Mouse (Mus musculus) heart, embryonic 11.5 days (tissue): ENCODE results near the gene Slc5a10. TPM values are rescaled to one million over a fixed set of nuclear protein-coding genes. Genes with fewer than 3 reads are reported as not detected.

Experiments
- ATAC-seq: fragments of 200-750 bp; cut with Nextera tagmentation; replicated peaks from 2 replicates; pipeline ENCODE4 v1.8.0; 2017; ENCODE audit warnings: moderate library complexity; ENCODE audit not compliant: insufficient number of reproducible peaks, low FRiP score, low TSS enrichment
- H3K27ac ChIP-seq: fragments of 300-500 bp; sonication (generic); 2 replicates; pipeline ENCODE4 v1.5.1; 2014; ENCODE audit warnings: mild to moderate bottlenecking, low read depth, low read length
- H3K27me3 ChIP-seq: fragments of 300-500 bp; sonication (generic); 2 replicates; pipeline ENCODE4 v1.6.1; 2014; ENCODE audit warnings: mild to moderate bottlenecking, low read length, mixed read lengths; ENCODE audit not compliant: control insufficient read depth, insufficient read depth
- H3K36me3 ChIP-seq: fragments of 300-500 bp; sonication (generic); 2 replicates; pipeline ENCODE4 v1.6.1; 2014; ENCODE audit warnings: mild to moderate bottlenecking, low read length, moderate library complexity, mixed read lengths; ENCODE audit not compliant: control insufficient read depth, insufficient read depth
- H3K4me1 ChIP-seq: fragments of 300-500 bp; sonication (generic); 2 replicates; pipeline ENCODE4 v1.6.1; 2014; ENCODE audit warnings: low read length; ENCODE audit not compliant: control insufficient read depth, insufficient read depth
- H3K4me2 ChIP-seq: fragments of 300-500 bp; sonication (generic); 2 replicates; pipeline ENCODE4 v1.6.1; 2014; ENCODE audit warnings: mild to moderate bottlenecking, moderate library complexity
- H3K4me3 ChIP-seq: fragments of 300-500 bp; sonication (generic); 2 replicates; pipeline ENCODE4 v1.5.1; 2014; ENCODE audit warnings: low read depth, low read length
- H3K9ac ChIP-seq: fragments of 300-500 bp; sonication (generic); 2 replicates; pipeline ENCODE4 v1.6.1; 2014; ENCODE audit warnings: mild to moderate bottlenecking, low read depth, low read length, moderate library complexity
- H3K9me3 ChIP-seq: fragments of 300-500 bp; sonication (generic); replicated peaks from 2 replicates; pipeline ENCODE4 v1.6.1; 2016; ENCODE audit warnings: low read length; ENCODE audit not compliant: control insufficient read depth
- WGBS: fragments of 180-500 bp; shearing (Covaris S2); extraction: QIAGEN DNeasy Blood & Tissue Kit; methylation state at CpG from one replicate; pipeline ENCODE4 v1.1.7; 2014; ENCODE audit not compliant: insufficient replicate concordance; 5-methylcytosine and 5-hydroxymethylcytosine counted together
- polyA plus RNA-seq: library from polyadenylated mRNA; unstranded; fragments of >200 nt; fragmentation: Nextera tagmentation; extraction: Ambion mirVana; gene quantifications from 2 replicates; pipeline ENCODE4 v1.2.1, GENCODE M21; 2014

Gene Slc5a10
- polyA plus RNA-seq, 1 experiment from 2014 or later = not detected

DNA sequence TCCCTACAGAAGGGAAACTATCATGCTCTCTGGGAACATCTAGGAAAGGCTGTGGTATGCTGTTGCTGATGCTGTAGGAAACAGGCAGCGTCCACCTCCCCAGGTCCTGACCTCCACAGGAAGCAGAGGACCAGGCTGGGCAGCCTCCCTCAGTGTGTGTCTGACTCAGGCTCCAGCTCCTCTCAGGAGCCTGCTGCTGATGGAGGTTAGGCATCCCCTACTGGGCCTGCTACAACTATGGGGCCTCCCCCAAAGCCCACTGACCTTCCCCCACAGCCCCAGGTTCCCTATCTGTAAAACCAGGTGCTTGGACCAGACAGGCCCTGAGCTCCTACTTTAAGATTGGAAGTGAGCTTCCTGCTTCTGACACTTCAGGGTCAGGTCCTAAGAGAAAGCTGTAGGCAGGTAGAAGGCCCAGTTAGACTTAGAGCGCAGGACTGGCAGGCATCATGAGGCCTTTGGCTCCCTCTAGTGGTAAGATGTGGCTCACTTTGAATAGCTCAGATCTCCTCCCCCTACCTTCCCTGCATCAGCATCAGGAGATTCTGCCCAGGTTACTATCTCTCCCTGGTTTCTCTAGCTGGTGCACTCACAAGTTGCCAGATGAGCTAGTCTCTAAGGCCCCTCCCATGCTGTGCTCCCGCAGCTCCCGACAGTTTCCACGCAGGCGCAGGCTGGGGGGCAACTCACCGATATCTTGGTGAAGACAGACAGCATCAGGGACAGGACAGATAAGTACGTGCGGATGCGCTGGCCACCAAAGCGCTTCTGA lies 6.1 kb downstream of the Slc5a10 start:
- no peaks in the 10 kb centered on the region for H3K36me3 ChIP-seq
- ATAC-seq = 0 out of 2 replicates have a peak, but pooled peaks have one; percentile 49
- 32% methylated on average over 11 of the region's 11 CpGs for WGBS
- peaks cover 4% of the 10 kb centered on the region; the same call in 1 of the 2 replicates for H3K27me3 ChIP-seq
- no peak overlapping the region for H3K4me3 ChIP-seq
- H3K9ac ChIP-seq = no peak overlapping the region; the same call in 1 of the 2 replicates
- no peak overlapping the region for H3K27ac ChIP-seq
- no peaks in the 10 kb centered on the region for H3K9me3 ChIP-seq
- H3K4me1 ChIP-seq = no peaks in the 10 kb centered on the region
- H3K4me2 ChIP-seq = no peak overlapping the region

DNA sequence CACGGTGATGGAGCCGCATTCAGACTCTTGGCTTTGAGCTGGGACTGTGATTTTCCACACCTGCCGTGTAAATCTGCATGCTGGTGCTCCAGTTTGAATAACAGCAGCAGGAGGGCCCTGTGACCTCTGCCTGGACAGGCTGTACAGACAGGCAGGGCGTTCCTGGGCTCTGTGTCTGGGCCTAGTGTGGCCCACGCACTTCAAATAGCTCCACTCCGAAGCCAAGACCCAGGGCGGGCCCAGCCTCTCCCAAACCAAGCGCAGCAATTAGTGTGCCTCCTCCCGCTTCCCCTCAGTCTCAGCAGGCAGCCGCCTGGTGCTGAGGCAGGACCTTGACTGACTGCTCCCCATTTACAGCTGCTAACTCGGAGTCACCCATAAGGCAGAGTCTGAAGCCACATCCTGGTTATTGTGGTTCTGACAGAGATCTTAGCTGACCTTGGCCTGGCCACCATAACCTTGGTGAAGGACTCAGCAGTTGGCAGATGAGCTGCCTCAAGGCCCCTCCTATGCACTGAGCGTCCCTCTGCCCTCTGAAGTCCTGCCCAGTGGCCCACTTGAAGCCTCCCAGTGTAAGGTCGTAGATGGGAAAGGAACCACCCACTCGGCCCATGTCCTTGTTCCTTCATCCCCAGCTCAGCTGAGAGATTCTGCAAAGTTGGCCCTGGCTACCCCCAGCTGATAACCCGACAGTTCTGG lies 7.3 kb downstream of the Slc5a10 start:
- Histone ChIP-seq H3K4me2 (no peak overlapping the region), H3K9ac (no peak overlapping the region), H3K4me3 (no peak overlapping the region), H3K27ac (no peak overlapping the region), H3K4me1 (0 out of 2 replicates have a peak, but pooled peaks cover 3% of the 10 kb centered on the region), H3K9me3 (no peaks in the 10 kb centered on the region), H3K27me3 (peaks cover 4% of the 10 kb centered on the region; the same call in 1 of the 2 replicates), H3K36me3 (no peaks in the 10 kb centered on the region)
- 60% methylated on average over 15 of the region's 15 CpGs for WGBS
- no peak for ATAC-seq

DNA sequence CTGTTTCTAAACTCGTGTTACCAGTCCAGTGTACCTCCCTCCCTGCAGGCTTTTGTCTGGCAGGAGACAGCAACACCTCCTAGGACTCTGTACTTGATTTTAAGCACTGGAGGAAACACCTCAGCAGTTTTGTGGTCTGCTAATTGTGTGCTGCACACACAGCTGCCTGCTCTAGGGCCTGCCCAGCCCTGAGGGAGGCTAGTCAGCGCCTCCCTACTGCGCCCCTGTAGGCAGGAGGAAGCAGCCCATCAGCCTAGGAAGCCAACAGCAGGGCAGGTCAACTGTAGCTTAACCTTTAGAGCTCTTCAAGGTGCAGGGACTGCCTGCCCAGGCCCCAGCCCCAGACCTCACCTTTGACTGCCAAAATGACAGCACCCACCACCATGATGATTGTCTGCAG lies 11.7 kb downstream of the Slc5a10 start:
- peaks cover 4% of the 10 kb centered on the region; the same call in 1 of the 2 replicates for H3K27me3 ChIP-seq
- H3K4me3 ChIP-seq = no peak overlapping the region
- H3K4me1 ChIP-seq = 0 out of 2 replicates have a peak, but pooled peaks cover 3% of the 10 kb centered on the region
- no peak overlapping the region for H3K9ac ChIP-seq
- 72% methylated on average over 3 of the region's 3 CpGs for WGBS
- H3K36me3 ChIP-seq = no peaks in the 10 kb centered on the region
- H3K9me3 ChIP-seq = no peaks in the 10 kb centered on the region
- no peak overlapping the region for H3K4me2 ChIP-seq
- H3K27ac ChIP-seq = no peak overlapping the region
- no peak for ATAC-seq

DNA sequence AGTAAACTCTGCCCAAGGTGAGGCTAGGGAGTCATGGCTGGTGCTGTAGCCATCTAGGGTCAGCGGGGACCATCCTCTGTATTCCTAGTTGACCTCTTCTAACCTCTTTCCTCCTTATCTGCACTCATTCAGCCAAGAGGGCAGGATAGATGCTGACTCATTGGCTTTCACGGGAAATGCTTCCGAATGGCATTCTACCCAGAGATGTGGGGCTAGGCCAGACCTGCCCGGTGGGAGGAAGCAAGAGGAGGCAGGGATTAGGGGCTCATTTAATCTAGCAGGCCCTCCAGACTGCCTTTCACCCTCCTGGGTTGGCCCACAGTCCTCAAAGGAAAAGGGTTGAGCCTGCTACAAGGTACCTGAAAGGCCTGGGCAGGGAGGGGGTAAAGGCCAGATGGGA lies 14.4 kb downstream of the Slc5a10 start:
- Histone ChIP-seq H3K27ac (no peak overlapping the region), H3K4me2 (no peak overlapping the region), H3K27me3 (no peaks in the 10 kb centered on the region), H3K9ac (no peak overlapping the region), H3K4me3 (no peak overlapping the region), H3K4me1 (0 out of 2 replicates have a peak, but pooled peaks cover 3% of the 10 kb centered on the region), H3K9me3 (no peaks in the 10 kb centered on the region), H3K36me3 (no peaks in the 10 kb centered on the region)
- ATAC-seq = no peak
- 35% methylated on average over 4 of the region's 4 CpGs for WGBS

DNA sequence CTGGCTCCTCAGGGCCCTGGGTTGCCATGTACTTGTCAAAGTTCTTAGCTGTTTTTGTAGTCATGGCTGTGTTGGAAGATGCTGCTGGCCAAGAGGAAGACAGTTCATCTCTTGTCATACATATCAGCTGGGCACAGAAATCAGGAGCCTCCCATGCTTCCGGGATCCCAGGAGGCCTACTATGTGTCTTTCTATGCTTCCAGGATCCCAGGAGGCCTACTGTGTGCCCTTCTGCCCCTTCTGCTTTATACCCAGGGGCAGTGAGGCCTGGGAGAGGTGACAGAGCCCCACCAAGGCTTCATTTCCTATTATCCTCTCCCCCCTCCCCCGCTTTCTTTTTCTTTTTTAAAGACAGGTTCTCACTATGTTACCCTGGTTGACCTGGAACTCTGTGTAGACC lies 15.0 kb downstream of the Slc5a10 start:
- Histone ChIP-seq H3K27me3 (no peaks in the 10 kb centered on the region), H3K9me3 (no peaks in the 10 kb centered on the region), H3K9ac (no peak overlapping the region), H3K4me3 (no peak overlapping the region), H3K27ac (no peak overlapping the region), H3K36me3 (no peaks in the 10 kb centered on the region), H3K4me2 (no peak overlapping the region), H3K4me1 (0 out of 2 replicates have a peak, but pooled peaks cover 3% of the 10 kb centered on the region)
- no peak for ATAC-seq
- WGBS = 78% methylated on average over 2 of the region's 2 CpGs

DNA sequence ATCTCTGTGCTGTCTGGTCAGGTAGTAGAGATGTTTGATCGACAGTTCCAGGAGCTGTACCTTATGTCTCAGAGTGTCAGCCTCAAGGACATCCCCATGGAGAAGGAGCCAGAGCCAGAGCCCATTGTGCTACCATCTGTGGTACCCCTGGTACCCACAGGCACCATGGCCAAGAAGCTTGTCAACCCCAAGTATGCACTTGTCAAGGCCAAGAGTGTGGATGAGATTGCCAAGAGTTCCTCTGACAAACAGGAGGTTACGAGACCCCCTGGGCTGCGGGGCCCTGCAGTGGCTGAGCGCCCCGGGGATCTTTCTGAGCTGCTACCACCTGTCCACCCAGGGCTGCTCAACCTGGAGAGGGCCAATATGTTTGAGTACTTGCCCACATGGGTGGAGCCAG lies 18.1 kb downstream of the Slc5a10 start:
- Histone ChIP-seq H3K27ac (no peak overlapping the region), H3K27me3 (no peaks in the 10 kb centered on the region), H3K4me2 (no peak overlapping the region), H3K4me1 (no peaks in the 10 kb centered on the region), H3K9me3 (no peaks in the 10 kb centered on the region), H3K9ac (no peak overlapping the region), H3K36me3 (no peaks in the 10 kb centered on the region), H3K4me3 (no peak overlapping the region)
- ATAC-seq = no peak
- WGBS = 88% methylated on average over 5 of the region's 5 CpGs

DNA sequence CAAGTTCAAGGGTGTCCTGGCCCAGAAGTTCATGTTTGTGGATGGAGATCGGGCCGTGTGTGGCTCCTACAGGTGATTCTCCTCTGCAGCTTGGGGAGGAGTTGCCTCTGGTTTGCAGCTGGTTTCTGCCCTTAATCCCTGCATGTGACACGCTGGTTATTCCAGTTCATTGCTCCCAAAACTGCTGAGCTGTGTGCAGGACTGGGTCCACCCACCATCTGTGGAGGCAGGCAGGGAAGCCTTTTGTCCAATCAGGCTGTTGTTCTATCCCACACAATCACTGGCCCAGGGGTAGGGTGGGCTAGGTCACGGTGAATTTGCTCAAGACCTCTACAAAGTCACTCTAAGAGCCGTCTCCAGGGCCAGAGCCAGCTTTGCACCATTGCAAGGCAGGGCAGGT lies 18.9 kb downstream of the Slc5a10 start:
- Histone ChIP-seq H3K27me3 (no peaks in the 10 kb centered on the region), H3K9me3 (no peaks in the 10 kb centered on the region), H3K9ac (no peak overlapping the region), H3K36me3 (no peaks in the 10 kb centered on the region), H3K4me2 (no peak overlapping the region), H3K4me1 (no peaks in the 10 kb centered on the region), H3K27ac (no peak overlapping the region), H3K4me3 (no peak overlapping the region)
- no peak for ATAC-seq
- WGBS = 82% methylated on average over 5 of the region's 5 CpGs

DNA sequence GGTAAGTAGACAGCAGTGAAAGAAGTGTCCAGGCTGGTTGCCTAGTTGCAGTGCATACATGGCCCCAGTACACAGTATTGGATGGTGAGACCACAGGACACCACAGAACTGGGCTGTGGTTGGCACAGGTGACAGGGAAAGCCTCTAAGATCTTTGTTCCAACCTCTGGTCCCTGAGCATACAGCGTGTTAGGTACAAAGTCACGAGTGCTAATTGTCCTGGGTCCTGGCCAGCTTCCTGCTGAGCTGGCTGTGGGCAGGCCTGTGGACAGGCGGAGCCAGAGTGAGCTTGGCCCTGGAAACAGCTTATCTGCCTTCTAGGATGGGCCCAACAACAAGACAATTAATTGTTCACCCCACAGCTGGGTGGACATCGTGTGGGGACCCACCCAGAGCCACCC lies 20.7 kb downstream of the Slc5a10 start:
- 64% methylated on average over 4 of the region's 4 CpGs for WGBS
- Histone ChIP-seq H3K27me3 (no peaks in the 10 kb centered on the region), H3K4me2 (no peak overlapping the region), H3K4me3 (no peak overlapping the region), H3K9me3 (no peaks in the 10 kb centered on the region), H3K36me3 (no peaks in the 10 kb centered on the region), H3K27ac (no peak overlapping the region), H3K9ac (no peak overlapping the region), H3K4me1 (no peaks in the 10 kb centered on the region)
- no peak for ATAC-seq
